Mouse (Mus musculus) cerebellum, adult 2 months (tissue): ENCODE measurements at regions not wholly inside any gene's neighbourhood (a gene's known extent, or its start where the extent isn't known, plus 50 kb on each side); places are given as distances from the start of the nearest gene placed in this dataset.

ENCODE experiments used
- CTCF ChIP-seq: fragments of 200-500 bp; IDR thresholded peaks from 2 replicates; pipeline ENCODE4 v1.5.1; 2011; ENCODE audit warnings: low read depth, mild to moderate bottlenecking, control low read depth, low read length, moderate library complexity, borderline replicate concordance; ENCODE audit not compliant: insufficient read depth
- POLR2A ChIP-seq: fragments of 200-500 bp; IDR thresholded peaks from 2 replicates; pipeline ENCODE4 v1.6.1; 2011; ENCODE audit warnings: low read length, control low read depth, borderline replicate concordance; ENCODE audit not compliant: insufficient read depth

GRCm38 (mm10) chr2:144156456-144157211, 113.8 kb upstream of the Mgme1 start:
- TF ChIP-seq CTCF = no peak
- no peak for TF ChIP-seq POLR2A
